Mouse (Mus musculus) E14TG2a.4 (cell line): ENCODE measurements around the gene Gm20538.

Source experiments
- H3K27me3 ChIP-seq: 2 replicates; pipeline ENCODE4 v1.6.1; 2014; ENCODE audit warnings: low read length, control low read depth; ENCODE audit not compliant: insufficient read depth
- H3K36me3 ChIP-seq: 2 replicates; pipeline ENCODE4 v1.6.1; 2014; ENCODE audit warnings: low read length, control low read depth; ENCODE audit not compliant: insufficient read depth
- H3K4me1 ChIP-seq: replicated peaks from 2 replicates; pipeline ENCODE4 v1.6.1; 2014; ENCODE audit warnings: low read depth, low read length, control low read depth
- H3K4me3 ChIP-seq: replicated peaks from 2 replicates; pipeline ENCODE4 v1.5.1; 2014; ENCODE audit warnings: mild to moderate bottlenecking, low read length
- H3K9me3 ChIP-seq: 2 replicates; pipeline ENCODE4 v1.6.1; 2014; ENCODE audit warnings: low read length, control low read depth
- CTCF ChIP-seq: conservative IDR thresholded peaks from 2 replicates; pipeline ENCODE4 v1.5.1; 2014; ENCODE audit warnings: low read length
- NANOG ChIP-seq: IDR thresholded peaks from 2 replicates; pipeline ENCODE4 v1.6.1; 2014; ENCODE audit warnings: borderline replicate concordance, low read length, mixed read lengths
- POU5F1 ChIP-seq: IDR thresholded peaks from 2 replicates; pipeline ENCODE4 v1.6.1; 2014; ENCODE audit warnings: low read length, borderline replicate concordance

Gm20538 gene

DNA sequence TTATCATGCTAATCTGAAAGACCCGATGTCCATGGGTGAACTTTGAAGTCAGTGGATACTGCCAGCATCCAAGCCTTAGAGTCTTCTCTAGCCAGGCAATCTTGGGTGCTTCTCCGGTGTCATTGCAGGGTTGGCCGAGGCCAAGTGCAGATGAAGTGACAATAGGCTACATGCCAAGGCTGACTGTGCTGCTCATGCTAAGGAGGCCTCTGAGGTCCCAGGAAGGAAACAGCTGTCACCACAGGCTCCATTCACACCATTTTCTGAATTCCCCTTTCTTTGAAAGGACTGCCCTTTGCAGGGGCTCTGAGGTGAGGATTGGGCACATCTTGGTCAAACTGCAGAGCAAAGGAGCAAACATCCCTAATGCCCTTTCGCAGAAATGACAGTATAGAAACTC, 49.9 kb downstream of the Gm20538 start:
- Histone ChIP-seq H3K36me3 (no peaks in the 10 kb centered on the region), H3K4me3 (no peak overlapping the region), H3K4me1 (peaks cover 5% of the 10 kb centered on the region; the same call in 1 of the 2 replicates), H3K27me3 (peaks cover 60% of the 10 kb centered on the region), H3K9me3 (no peaks in the 10 kb centered on the region)
- no peak for TF ChIP-seq CTCF
- no peak for TF ChIP-seq POU5F1
- TF ChIP-seq NANOG = no peak

DNA sequence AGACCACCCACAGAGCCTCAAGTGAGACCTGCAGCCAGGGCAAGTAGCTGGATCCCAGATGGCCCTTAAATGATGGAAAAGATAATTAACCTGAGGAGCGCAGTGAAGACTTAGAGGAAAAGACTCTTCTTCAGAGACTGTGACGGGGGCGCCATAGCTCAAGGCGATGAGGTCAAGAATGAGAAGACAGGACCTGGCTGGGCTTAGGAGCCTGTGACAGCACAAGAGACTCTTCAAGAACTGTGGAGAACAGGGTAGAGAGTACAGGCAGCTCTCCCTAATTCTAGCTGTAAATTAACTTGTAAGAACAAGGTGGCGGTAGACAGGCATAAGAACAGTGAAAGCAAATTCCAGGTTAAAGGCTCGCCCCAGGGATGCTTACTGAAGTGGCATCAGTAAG, 50.7 kb downstream of the Gm20538 start:
- Histone ChIP-seq H3K4me1 (peaks cover 5% of the 10 kb centered on the region; the same call in 1 of the 2 replicates), H3K4me3 (no peak overlapping the region), H3K9me3 (no peaks in the 10 kb centered on the region), H3K27me3 (peaks cover 63% of the 10 kb centered on the region), H3K36me3 (no peaks in the 10 kb centered on the region)
- no peak for TF ChIP-seq NANOG
- TF ChIP-seq CTCF = no peak
- no peak for TF ChIP-seq POU5F1

DNA sequence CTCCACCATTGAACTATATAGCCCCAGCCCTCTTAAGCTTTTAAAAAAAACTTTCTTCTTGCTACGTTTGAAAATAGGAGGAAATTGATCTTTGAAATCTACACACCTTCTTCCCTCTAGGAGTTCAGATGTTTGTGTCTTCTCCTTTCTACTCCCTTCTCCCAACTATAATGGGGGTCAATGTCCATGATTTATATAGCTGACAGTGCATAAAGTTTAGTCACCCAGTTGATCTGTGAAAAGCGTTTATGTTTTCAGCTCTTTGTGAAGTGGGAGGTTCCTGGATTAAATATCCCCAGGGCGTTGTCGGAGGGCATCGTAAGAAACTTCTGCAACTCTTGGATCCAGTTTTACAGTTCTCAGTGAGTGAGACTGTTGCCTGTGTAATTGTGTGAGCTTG, 52.4 kb downstream of the Gm20538 start:
- Histone ChIP-seq H3K9me3 (no peaks in the 10 kb centered on the region), H3K27me3 (peaks cover 62% of the 10 kb centered on the region), H3K4me1 (peaks cover 5% of the 10 kb centered on the region; the same call in 1 of the 2 replicates), H3K4me3 (no peak overlapping the region), H3K36me3 (no peaks in the 10 kb centered on the region)
- no peak for TF ChIP-seq NANOG
- no peak for TF ChIP-seq CTCF
- no peak for TF ChIP-seq POU5F1

DNA sequence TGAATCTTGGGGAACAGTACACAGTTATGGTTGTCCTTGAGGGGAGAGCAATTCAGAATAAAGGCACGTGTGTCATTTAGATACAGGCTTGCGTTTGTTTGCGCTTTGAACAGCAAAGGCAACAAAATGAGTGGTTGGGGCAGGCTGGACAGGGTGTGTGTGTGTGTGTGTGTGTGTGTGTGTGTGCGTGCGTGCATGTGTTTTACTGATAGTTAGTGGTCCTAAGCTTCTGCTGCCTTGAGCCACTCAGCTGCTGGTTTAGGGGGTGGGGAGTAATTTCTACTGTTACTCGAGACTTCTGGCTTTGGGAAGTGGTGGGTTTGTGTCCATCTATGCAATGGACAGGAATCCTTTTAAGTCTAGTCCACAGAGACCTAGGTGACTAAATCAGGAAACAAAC, 53.7 kb downstream of the Gm20538 start:
- Histone ChIP-seq H3K27me3 (peaks cover 55% of the 10 kb centered on the region), H3K9me3 (no peaks in the 10 kb centered on the region), H3K4me3 (no peak overlapping the region), H3K4me1 (peaks cover 5% of the 10 kb centered on the region; the same call in 1 of the 2 replicates), H3K36me3 (no peaks in the 10 kb centered on the region)
- no peak for TF ChIP-seq CTCF
- TF ChIP-seq POU5F1 = no peak
- no peak for TF ChIP-seq NANOG

DNA sequence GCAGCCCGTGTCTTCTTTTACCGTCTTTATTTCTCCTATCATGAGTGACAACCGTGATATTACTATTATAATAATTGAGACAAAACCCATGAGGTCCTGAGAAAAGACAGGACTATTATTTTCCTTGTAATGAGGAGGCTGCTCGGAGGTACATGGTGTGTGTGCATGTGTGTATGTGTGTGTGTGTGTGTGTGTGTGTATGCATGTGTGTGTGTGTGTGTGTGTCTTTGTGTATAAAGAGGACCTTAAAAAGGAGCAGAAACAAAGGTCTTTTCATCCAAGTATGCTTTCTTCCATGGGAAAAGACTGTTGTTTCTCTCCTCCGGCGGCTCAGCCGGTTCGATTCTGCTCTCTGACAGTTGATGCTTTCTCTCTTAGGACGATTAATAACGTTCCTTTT, 55.7 kb downstream of the Gm20538 start:
- Histone ChIP-seq H3K36me3 (no peaks in the 10 kb centered on the region), H3K4me3 (no peak overlapping the region), H3K4me1 (peaks cover 4% of the 10 kb centered on the region; the same call in 1 of the 2 replicates), H3K9me3 (no peaks in the 10 kb centered on the region; the same call in 1 of the 2 replicates), H3K27me3 (peaks cover 55% of the 10 kb centered on the region)
- TF ChIP-seq NANOG (no peak), POU5F1 (no peak), CTCF (no peak)

DNA sequence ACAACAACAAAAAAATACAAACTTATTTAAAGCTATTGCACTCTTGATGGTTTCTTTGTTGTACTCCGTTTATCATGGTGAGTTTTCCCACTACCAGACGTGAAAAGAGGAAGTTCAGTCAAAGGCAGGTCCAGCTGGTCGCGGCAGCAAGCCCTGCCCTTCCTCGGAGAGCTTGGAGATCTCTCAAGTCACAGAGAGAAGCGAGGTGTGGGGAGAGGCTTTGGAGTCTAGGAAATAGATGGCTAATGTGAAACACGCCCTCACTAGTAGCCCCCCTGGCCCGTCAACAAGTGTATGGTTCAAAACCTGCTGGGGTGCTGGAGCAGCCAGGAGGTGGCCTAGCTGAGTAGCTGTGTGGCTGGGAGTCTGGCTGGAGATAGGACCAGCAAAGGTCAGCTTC, 56.1 kb downstream of the Gm20538 start:
- no peaks in the 10 kb centered on the region; the same call in 1 of the 2 replicates for H3K4me1 ChIP-seq
- peaks cover 56% of the 10 kb centered on the region for H3K27me3 ChIP-seq
- H3K4me3 ChIP-seq = no peak overlapping the region
- TF ChIP-seq NANOG = no peak
- TF ChIP-seq POU5F1 = no peak
- TF ChIP-seq CTCF = no peak
- no peaks in the 10 kb centered on the region for H3K36me3 ChIP-seq
- no peaks in the 10 kb centered on the region; the same call in 1 of the 2 replicates for H3K9me3 ChIP-seq
